Mouse (Mus musculus): ENCODE data around the gene Pde4c. TPM values are rescaled to one million over a fixed set of nuclear protein-coding genes. Genes with fewer than 3 reads are reported as not detected.

The Pde4c gene
- polyA plus RNA-seq, 1 experiment from 2014 or later: 0.06 TPM

GRCm38 (mm10) chr8:70775227-70775626, 51.7 kb downstream of the Pde4c start:
- Histone ChIP-seq H3K4me3 (ENCODE audit: low read depth, low read length) (peak overlapping the region; percentile 72), H3K9ac (replicated peaks; ENCODE audit: low read length) (peak overlapping the region; percentile 28), H3K4me2 (ENCODE audit: low read depth, low read length) (peak overlapping the region; percentile 86; the same call in 1 of the 2 replicates), H3K9me3 (replicated peaks; ENCODE audit: control insufficient read depth, low read length) (no peaks in the 10 kb centered on the region), H3K27ac (replicated peaks; ENCODE audit: low read depth, low read length) (no peak overlapping the region), H3K27me3 (ENCODE audit: control insufficient read depth, insufficient read depth, low read length) (no peaks in the 10 kb centered on the region), H3K36me3 (replicated peaks; ENCODE audit: control insufficient read depth, insufficient read depth, low read depth, low read length) (peaks cover 2% of the 10 kb centered on the region), H3K4me1 (ENCODE audit: control insufficient read depth, insufficient read depth, low read length) (no peaks in the 10 kb centered on the region; the same call in 1 of the 2 replicates)
- DNase-seq (ENCODE audit: low spot score) (no peak), ATAC-seq (replicated peaks; ENCODE audit: insufficient number of reproducible peaks, low FRiP score, low TSS enrichment, low read depth) (no peak)
- 89% methylated on average over 5 of the region's 5 CpGs for WGBS

GRCm38 (mm10) chr8:70775851-70776495, 52.5 kb downstream of the Pde4c start:
- Histone ChIP-seq H3K4me3 (ENCODE audit: low read depth, low read length) (peak overlapping the region; percentile 72), H3K27me3 (ENCODE audit: control insufficient read depth, insufficient read depth, low read length) (no peaks in the 10 kb centered on the region), H3K4me1 (ENCODE audit: control insufficient read depth, insufficient read depth, low read length) (no peaks in the 10 kb centered on the region; the same call in 1 of the 2 replicates), H3K36me3 (replicated peaks; ENCODE audit: control insufficient read depth, insufficient read depth, low read depth, low read length) (no peaks in the 10 kb centered on the region; the same call in none of the 2 replicates), H3K4me2 (ENCODE audit: low read depth, low read length) (peak overlapping the region; percentile 86), H3K9ac (replicated peaks; ENCODE audit: low read length) (peak overlapping the region; percentile 90), H3K9me3 (replicated peaks; ENCODE audit: control insufficient read depth, low read length) (no peaks in the 10 kb centered on the region), H3K27ac (replicated peaks; ENCODE audit: low read depth, low read length) (0 out of 2 replicates have a peak overlapping the region, but pooled peaks have one; percentile 5)
- 3% methylated on average over 29 of the region's 34 CpGs for WGBS
- ATAC-seq (replicated peaks; ENCODE audit: insufficient number of reproducible peaks, low FRiP score, low TSS enrichment, low read depth) (no peak), DNase-seq (ENCODE audit: low spot score) (no peak)

GRCm38 (mm10) chr8:70776496-70777444, 53.2 kb downstream of the Pde4c start, which contains the start of gene Pik3r2:
Pik3r2 (minus strand) TSS chr8:70776713.
- Histone ChIP-seq H3K27ac (replicated peaks; ENCODE audit: low read depth, low read length) (peak within 1 kb of the TSS; percentile 91), H3K9ac (replicated peaks; ENCODE audit: low read length) (peak within 1 kb of the TSS; percentile 90), H3K36me3 (replicated peaks; ENCODE audit: control insufficient read depth, insufficient read depth, low read depth, low read length) (peaks cover 3% of the 10 kb centered on the region), H3K4me2 (ENCODE audit: low read depth, low read length) (peak within 1 kb of the TSS; percentile 86), H3K27me3 (ENCODE audit: control insufficient read depth, insufficient read depth, low read length) (no peaks in the 10 kb centered on the region), H3K4me1 (ENCODE audit: control insufficient read depth, insufficient read depth, low read length) (no peaks in the 10 kb centered on the region; the same call in 1 of the 2 replicates), H3K9me3 (replicated peaks; ENCODE audit: control insufficient read depth, low read length) (no peaks in the 10 kb centered on the region), H3K4me3 (ENCODE audit: low read depth, low read length) (peak within 1 kb of the TSS; percentile 72)
- ATAC-seq (replicated peaks; ENCODE audit: insufficient number of reproducible peaks, low FRiP score, low TSS enrichment, low read depth) (peak; percentile 83), DNase-seq (ENCODE audit: low spot score) (peak; percentile 99)
- under 1% methylated on average over 91 of the region's 94 CpGs for WGBS

- no peaks in the 10 kb centered on the region for H3K9me3 ChIP-seq (replicated peaks; ENCODE audit: control insufficient read depth, low read length)
Measured at GRCm38 (mm10) chr8:70780093-70780492, 56.6 kb downstream of the Pde4c start.

GRCm38 (mm10) chr8:70786291-70787050, 63.0 kb downstream of the Pde4c start:
- no peaks in the 10 kb centered on the region for H3K27me3 ChIP-seq (ENCODE audit: control insufficient read depth, insufficient read depth, low read length)
- no peaks in the 10 kb centered on the region for H3K9me3 ChIP-seq (replicated peaks; ENCODE audit: control insufficient read depth, low read length)
- DNase-seq (ENCODE audit: low spot score) (no peak), ATAC-seq (replicated peaks; ENCODE audit: insufficient number of reproducible peaks, low FRiP score, low TSS enrichment, low read depth) (no peak)
- WGBS: 85% methylated on average over 25 of the region's 25 CpGs
- no peak overlapping the region for H3K27ac ChIP-seq (replicated peaks; ENCODE audit: low read depth, low read length)
- H3K4me3 ChIP-seq (ENCODE audit: low read depth, low read length): no peak overlapping the region
- H3K36me3 ChIP-seq (replicated peaks; ENCODE audit: control insufficient read depth, insufficient read depth, low read depth, low read length): peaks cover 7% of the 10 kb centered on the region
- H3K4me1 ChIP-seq (ENCODE audit: control insufficient read depth, insufficient read depth, low read length): peaks cover 8% of the 10 kb centered on the region; the same call in 1 of the 2 replicates
- no peak overlapping the region for H3K9ac ChIP-seq (replicated peaks; ENCODE audit: low read length)
- H3K4me2 ChIP-seq (ENCODE audit: low read depth, low read length): no peak overlapping the region

More at GRCm38 (mm10) chr8:70780093-70780492, 56.6 kb downstream of the Pde4c start:
- DNase-seq (ENCODE audit: low spot score): no peak
- 84% methylated on average over 11 of the region's 11 CpGs for WGBS
- ATAC-seq (replicated peaks; ENCODE audit: insufficient number of reproducible peaks, low FRiP score, low TSS enrichment, low read depth): no peak
- H3K4me1 ChIP-seq (ENCODE audit: control insufficient read depth, insufficient read depth, low read length): no peaks in the 10 kb centered on the region; the same call in 1 of the 2 replicates
- H3K4me3 ChIP-seq (ENCODE audit: low read depth, low read length): no peak overlapping the region
- no peak overlapping the region for H3K27ac ChIP-seq (replicated peaks; ENCODE audit: low read depth, low read length)
- peaks cover 3% of the 10 kb centered on the region for H3K36me3 ChIP-seq (replicated peaks; ENCODE audit: control insufficient read depth, insufficient read depth, low read depth, low read length)
- H3K9ac ChIP-seq (replicated peaks; ENCODE audit: low read length): no peak overlapping the region
- H3K4me2 ChIP-seq (ENCODE audit: low read depth, low read length): no peak overlapping the region
- H3K27me3 ChIP-seq (ENCODE audit: control insufficient read depth, insufficient read depth, low read length): no peaks in the 10 kb centered on the region

GRCm38 (mm10) chr8:70787051-70787445, 63.5 kb downstream of the Pde4c start:
- Histone ChIP-seq H3K27ac (replicated peaks; ENCODE audit: low read depth, low read length) (no peak overlapping the region), H3K9me3 (replicated peaks; ENCODE audit: control insufficient read depth, low read length) (no peaks in the 10 kb centered on the region), H3K4me2 (ENCODE audit: low read depth, low read length) (no peak overlapping the region), H3K36me3 (replicated peaks; ENCODE audit: control insufficient read depth, insufficient read depth, low read depth, low read length) (peaks cover 4% of the 10 kb centered on the region), H3K4me1 (ENCODE audit: control insufficient read depth, insufficient read depth, low read length) (peaks cover 8% of the 10 kb centered on the region; the same call in 1 of the 2 replicates), H3K27me3 (ENCODE audit: control insufficient read depth, insufficient read depth, low read length) (no peaks in the 10 kb centered on the region), H3K9ac (replicated peaks; ENCODE audit: low read length) (no peak overlapping the region), H3K4me3 (ENCODE audit: low read depth, low read length) (no peak overlapping the region)
- ATAC-seq (replicated peaks; ENCODE audit: insufficient number of reproducible peaks, low FRiP score, low TSS enrichment, low read depth) (no peak), DNase-seq (ENCODE audit: low spot score) (no peak)
- 90% methylated on average over 3 of the region's 3 CpGs for WGBS

- Histone ChIP-seq H3K9me3 (replicated peaks; ENCODE audit: control insufficient read depth, low read length) (no peaks in the 10 kb centered on the region), H3K4me3 (ENCODE audit: low read depth, low read length) (no peak overlapping the region), H3K27me3 (ENCODE audit: control insufficient read depth, insufficient read depth, low read length) (no peaks in the 10 kb centered on the region), H3K4me1 (ENCODE audit: control insufficient read depth, insufficient read depth, low read length) (peaks cover 13% of the 10 kb centered on the region), H3K4me2 (ENCODE audit: low read depth, low read length) (peak overlapping the region; percentile 2; the same call in 1 of the 2 replicates), H3K27ac (replicated peaks; ENCODE audit: low read depth, low read length) (no peak overlapping the region), H3K36me3 (replicated peaks; ENCODE audit: control insufficient read depth, insufficient read depth, low read depth, low read length) (peaks cover 4% of the 10 kb centered on the region), H3K9ac (replicated peaks; ENCODE audit: low read length) (no peak overlapping the region; the same call in 1 of the 2 replicates)
- 16% methylated on average over 29 of the region's 30 CpGs for WGBS
- peak; percentile 76 for DNase-seq (ENCODE audit: low spot score)
- ATAC-seq (replicated peaks; ENCODE audit: insufficient number of reproducible peaks, low FRiP score, low TSS enrichment, low read depth): no peak
Measured at GRCm38 (mm10) chr8:70787941-70788667, 64.6 kb downstream of the Pde4c start.
